Mouse (Mus musculus) layer of hippocampus, postnatal 36 days (tissue): ENCODE data around the gene Hba-a1. TPM values are rescaled to one million over a fixed set of nuclear protein-coding genes. Genes with fewer than 3 reads are reported as not detected.

Experiments used
- DNase-seq, 2 experiments: peaks; one replicate each; pipeline ENCODE4 v3.0.0; 2022
- total RNA-seq, 2 experiments: library from RNA; stranded (reverse); gene quantifications; 2 replicates each; pipeline ENCODE4 v1.2.3; 2021

The Hba-a1 gene
- total RNA-seq, 2 experiments from 2014 or later, result 243 to 385 TPM

- DNase-seq, result no peak
Observed at GRCm38 (mm10) chr11:32297866-32298531, 14.7 kb downstream of the Hba-a1 start.

DNA sequence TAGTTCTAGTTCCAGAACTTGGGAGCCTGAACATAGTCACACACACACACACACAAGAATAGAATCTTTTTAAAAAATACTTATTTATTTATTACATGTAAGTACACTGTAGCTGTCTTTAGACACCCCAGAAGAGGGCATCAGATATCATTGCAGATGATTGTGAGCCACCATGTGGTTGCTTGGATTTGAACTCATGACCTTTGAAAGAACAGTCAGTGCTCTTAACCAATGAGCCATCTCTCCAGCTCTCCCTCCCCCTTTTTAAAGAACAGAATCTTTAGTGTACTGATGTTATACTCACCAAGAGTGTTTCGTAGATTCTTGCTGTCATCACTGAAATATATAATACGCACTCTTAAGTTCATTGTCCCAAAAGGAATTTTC lies 15.2 kb downstream of the Hba-a1 start:
- DNase-seq, result no peak

DNA sequence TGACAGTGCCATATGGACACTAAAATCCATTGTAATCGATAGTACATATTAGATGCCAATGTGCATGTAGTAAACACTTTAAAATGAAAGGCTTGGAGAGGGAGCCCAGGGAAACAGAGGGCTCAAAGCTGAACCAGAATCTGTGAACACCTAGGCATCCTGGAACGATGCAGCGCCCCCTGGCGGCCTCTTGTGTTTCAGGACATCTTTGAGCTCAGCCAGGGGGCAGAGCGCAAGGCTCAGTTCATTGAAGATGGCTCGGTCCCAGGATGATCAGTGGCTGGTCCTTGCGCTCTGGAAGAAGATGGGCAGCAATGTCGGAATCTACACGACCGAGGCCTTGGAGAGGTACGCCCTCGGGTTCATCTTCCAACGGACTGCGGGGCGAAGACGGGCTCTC lies 16.6 kb downstream of the Hba-a1 start, which contains the start of gene Hbq1a:
Hbq1a (plus strand) TSS at position 205 of the 400 bp plus-strand sequence.
- DNase-seq, result peak; percentile 38 to 41

GRCm38 (mm10) chr11:32300279-32301267 lies 17.3 kb downstream of the Hba-a1 start:
- DNase-seq, result no peak

DNA sequence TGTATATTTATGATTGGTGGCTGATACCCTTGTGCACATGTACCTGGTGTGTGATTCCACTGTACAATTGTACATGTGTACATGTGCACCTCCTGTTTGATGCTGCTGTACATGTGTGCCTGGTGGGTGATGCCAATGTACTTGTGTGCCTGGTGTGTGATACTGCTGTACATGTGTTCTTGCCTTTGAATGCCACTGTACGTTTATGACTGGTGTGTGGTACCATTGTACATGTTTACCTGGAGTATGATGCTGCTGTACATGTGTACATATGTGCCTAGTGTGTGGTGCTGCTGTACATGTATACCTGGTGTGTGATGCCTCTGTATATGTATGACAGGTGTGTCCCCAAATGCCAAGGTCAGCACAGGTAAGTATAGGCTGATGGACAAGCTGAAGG lies 18.2 kb downstream of the Hba-a1 start:
- DNase-seq, result no peak

DNA sequence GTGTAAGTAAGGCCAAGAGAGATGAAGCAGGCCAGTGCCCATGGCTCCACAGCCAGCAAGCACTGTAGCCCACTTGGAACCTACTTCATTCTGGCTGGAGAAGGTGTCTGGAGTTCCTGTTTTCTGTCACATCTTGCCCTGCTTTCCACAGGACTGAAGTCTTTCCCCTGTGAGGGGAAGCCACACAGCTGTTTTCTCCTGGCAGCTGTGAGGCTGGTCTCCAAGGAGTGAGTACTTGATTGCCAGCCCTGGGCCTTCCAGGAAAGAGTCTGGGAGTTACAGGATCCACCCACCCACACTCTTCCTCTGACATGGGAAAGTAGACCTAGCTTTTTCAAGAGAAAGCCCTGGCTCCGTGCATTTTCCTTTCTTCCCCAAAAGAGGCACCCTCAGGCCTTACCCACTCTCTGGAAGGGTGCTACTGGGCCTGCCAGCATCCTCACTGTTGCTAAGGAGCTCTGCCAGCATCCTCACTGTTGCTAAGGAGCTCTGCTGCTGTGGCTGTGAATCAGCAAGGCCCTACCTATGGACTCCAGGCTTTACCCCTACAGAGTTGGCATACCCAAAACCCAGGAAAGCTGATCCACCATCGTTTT lies 19.6 kb downstream of the Hba-a1 start:
- DNase-seq, result peak; percentile 25 to 34

DNA sequence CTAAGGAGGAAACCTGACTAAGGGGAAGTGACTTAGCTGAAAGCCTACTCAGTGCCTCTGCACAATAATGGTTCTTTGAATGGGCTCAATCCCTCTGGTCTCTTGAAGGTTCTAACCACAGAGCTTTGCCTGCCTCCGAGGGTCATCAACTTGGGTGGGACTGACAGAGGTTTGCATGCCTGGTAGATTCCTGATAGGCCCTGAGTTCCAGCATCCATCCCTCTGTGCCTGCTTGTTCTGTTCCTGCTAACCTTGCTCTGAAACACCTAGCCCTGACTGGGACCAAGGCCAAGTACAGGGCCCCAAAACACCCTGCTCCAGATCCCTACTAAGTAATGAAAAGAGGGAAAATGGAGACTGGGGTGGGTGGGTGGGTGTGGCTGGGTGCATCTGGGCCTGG lies 20.1 kb downstream of the Hba-a1 start:
- DNase-seq, result no peak

GRCm38 (mm10) chr11:32307006-32307405 lies 23.7 kb downstream of the Hba-a1 start:
- no peak for DNase-seq

DNA sequence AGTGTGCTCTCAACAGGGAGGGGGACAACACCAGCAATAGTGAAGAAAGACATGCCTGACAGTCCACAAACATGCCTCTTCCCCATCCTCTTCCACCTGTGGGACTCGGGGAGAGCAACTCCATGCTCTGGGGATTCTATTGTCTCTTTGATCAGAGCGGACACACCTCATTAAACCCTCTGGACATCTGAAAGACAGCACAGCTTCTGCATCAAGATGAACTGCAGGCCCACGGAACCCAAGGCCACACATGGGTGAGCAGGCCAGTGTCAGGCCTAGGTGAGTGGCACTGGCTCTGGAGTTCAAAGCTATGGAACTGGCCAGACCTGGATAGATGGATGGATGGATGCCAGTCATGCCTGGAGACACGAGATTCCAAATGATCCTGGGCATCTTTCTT lies 26.1 kb downstream of the Hba-a1 start:
- no peak for DNase-seq

DNA sequence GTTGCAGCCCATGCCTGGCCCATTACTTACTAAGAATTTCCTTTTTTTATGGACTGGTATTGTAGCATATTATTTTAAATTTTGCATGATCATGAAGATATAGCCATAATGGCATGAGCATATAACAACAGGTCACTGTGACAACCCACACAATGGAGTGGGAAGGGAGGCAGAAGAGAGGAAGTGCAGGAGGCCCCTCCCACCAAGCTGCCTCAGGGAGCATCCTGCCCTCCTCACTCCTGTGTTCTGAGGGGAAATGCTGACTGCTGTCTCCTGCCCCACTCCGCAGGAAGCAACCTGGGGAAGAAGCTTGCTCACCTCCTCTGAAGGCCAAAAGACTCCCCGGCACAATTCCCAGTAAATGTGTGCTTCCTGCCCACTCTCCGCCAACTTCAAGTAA lies 26.6 kb downstream of the Hba-a1 start:
- no peak for DNase-seq

DNA sequence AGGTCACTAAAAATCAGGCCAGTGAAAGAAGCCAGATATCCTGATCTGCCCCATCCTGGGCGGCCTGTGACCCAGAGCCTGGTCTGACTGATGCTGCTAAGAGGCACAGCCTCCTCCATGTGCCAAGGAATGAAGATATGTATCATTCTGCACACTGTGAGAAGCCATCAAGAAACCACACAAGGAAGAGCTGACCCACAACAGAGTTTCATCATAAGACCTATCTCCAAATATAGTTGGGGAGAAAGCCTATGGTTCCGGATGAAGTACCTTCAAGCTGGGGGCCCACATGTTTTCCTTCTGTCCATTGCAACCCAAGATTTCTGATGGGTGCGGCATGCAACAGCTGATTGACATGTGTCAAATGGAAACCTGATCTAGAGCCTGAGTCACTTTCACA lies 32.7 kb downstream of the Hba-a1 start:
- no peak for DNase-seq

- DNase-seq, result no peak
Observed at GRCm38 (mm10) chr11:32320507-32321195, 37.3 kb downstream of the Hba-a1 start.

DNA sequence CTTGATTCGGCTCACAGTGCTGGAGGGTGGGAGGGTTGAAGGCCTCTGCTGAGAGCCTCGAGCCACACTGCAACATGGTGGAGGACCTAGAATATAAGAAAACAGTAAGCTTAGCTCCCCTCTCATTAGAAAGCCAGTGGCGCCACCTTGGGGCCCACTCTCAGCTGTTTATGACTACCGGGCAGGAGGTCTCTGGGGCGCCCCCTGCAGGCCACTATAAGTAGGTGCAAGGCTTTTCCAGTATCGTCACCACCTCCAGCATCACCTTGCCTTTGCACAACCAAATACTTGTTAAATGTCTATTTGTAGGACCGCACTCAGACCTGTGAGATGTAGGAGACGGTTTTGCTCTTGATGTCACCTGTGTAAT lies 37.9 kb downstream of the Hba-a1 start:
- peak in 1 of 2 experiments; percentile 45 for DNase-seq

- DNase-seq, result peak; percentile 76 to 79
Observed at GRCm38 (mm10) chr11:32324609-32325008, 41.3 kb downstream of the Hba-a1 start.

DNA sequence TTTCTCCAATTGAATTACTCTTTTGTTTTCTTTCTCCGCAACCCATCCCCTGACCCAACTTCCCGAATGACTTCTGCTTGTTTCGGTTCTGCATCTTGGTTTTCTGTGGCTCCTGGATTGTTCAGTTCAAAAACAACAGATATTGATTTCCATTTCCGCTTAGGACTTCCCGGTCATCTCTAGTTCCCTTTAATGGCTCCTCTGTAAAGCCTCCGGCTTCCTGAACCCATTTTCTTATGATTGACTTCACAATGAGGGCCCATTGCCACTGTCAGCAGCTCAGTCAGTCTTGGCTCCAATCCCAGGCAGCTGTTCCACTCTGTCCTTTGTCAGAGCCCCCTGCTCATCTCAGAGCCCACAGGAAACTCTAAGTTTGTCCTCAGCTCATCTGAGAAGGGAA lies 47.8 kb downstream of the Hba-a1 start:
- DNase-seq, result no peak

DNA sequence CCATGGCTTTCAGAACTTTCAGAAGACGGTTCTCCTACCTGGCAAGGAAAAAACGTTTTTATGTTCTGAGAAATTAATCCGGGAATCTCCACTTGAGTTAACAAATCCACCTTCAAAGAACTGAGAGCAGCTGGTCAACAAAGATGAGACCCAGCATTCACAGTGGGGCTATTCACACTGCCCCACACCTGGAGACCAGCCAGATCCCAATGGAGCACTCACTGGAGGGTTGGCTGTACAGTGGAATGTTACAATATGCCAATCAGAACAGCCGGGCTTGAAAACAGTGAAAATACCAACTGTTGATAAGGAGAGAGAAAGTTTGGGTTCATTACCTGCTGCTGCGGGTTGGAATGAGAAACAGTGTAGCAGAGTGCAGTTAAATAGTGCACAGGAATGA lies 48.5 kb downstream of the Hba-a1 start:
- DNase-seq, result no peak

DNA sequence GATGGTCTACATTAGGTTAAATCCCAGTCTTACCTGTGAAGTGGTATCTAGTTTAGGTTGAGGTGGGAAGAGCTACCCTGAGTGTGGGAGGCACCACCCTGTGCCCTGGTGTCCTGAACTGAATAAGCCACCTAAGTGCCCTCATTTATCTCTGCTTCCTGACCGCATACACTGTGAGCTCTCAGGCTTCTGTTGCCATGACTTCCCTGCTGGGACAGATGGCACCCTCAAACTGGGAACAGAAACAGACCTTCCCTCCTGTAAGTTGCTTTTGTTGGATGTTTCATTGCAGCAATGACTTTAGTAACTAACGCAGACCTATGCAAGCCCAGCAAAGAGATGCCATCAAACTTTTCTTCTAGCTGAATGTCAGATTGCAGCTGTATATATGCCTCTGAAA lies 49.9 kb downstream of the Hba-a1 start:
- no peak for DNase-seq

Other genes with a start within 250 kb of the Hba-a1 start
- not detected for gene Il9r, start 83.2 kb upstream of the Hba-a1 start, total RNA-seq
- 10 to 100 TPM; 18.0 to 19.0 TPM for gene Snrnp25, start 78.1 kb upstream of the Hba-a1 start, total RNA-seq
- 10 to 100 TPM; 13.4 to 16.5 TPM for gene Rhbdf1, start 61.2 kb upstream of the Hba-a1 start, total RNA-seq
- 10 to 100 TPM; 16.8 to 17.0 TPM for gene Mpg, start 57.0 kb upstream of the Hba-a1 start, total RNA-seq
- 10 to 100 TPM; 47.3 to 61.2 TPM for gene Nprl3, start 15.8 kb upstream of the Hba-a1 start, total RNA-seq
- gene Hba-x, start 7.1 kb upstream of the Hba-a1 start, total RNA-seq, result not detected
- gene Hbq1b, start 3.5 kb downstream of the Hba-a1 start, total RNA-seq, result 1 to 10 TPM in 1 of 2 experiments, not detected in 1; 2.3 TPM
- gene Hba-a2, start 13.0 kb downstream of the Hba-a1 start, total RNA-seq, result 100 to 1,000 TPM; 192 to 362 TPM
- gene Hbq1a, start 16.6 kb downstream of the Hba-a1 start, total RNA-seq, result 1 to 10 TPM in 1 of 2 experiments, not detected in 1; 1.4 TPM
- 10 to 100 TPM; 10.5 to 12.6 TPM for gene Sh3pxd2b, start 64.3 kb downstream of the Hba-a1 start, total RNA-seq
- 10 to 100 TPM; 34.7 to 34.9 TPM for gene Ubtd2, start 171.9 kb downstream of the Hba-a1 start, total RNA-seq
- gene Efcab9, start 248.6 kb downstream of the Hba-a1 start, total RNA-seq, result 1 to 10 TPM; 2.2 to 2.5 TPM
- 1 to 10 TPM; 8.3 to 8.7 TPM for gene Stk10, start 249.8 kb downstream of the Hba-a1 start, total RNA-seq